Mouse (Mus musculus): Measurements from ENCODE around the gene Prkca. TPM values are rescaled to one million over a fixed set of nuclear protein-coding genes. Genes with fewer than 3 reads are reported as not detected.

Gene Prkca
- polyA plus RNA-seq, 1 experiment from 2014 or later, result 19.8 TPM

- no peak for ATAC-seq (replicated peaks; ENCODE audit: low FRiP score, low TSS enrichment, low read depth)
- H3K4me2 ChIP-seq (ENCODE audit: low read length), result no peak overlapping the region
- no peak for DNase-seq (ENCODE audit: low spot score)
- H3K4me3 ChIP-seq (ENCODE audit: low read depth, low read length), result no peak overlapping the region
- H3K4me1 ChIP-seq (replicated peaks; ENCODE audit: control insufficient read depth, insufficient read depth, low read length), result peaks cover 26% of the 10 kb centered on the region
- no peak overlapping the region for H3K9ac ChIP-seq (ENCODE audit: low read length)
- H3K27me3 ChIP-seq (replicated peaks; ENCODE audit: control insufficient read depth, insufficient read depth, low read length), result no peaks in the 10 kb centered on the region
- H3K27ac ChIP-seq (ENCODE audit: low read depth), result no peak overlapping the region
- no peaks in the 10 kb centered on the region for H3K9me3 ChIP-seq (ENCODE audit: control insufficient read depth, low read length)
- no peaks in the 10 kb centered on the region for H3K36me3 ChIP-seq (ENCODE audit: control insufficient read depth, insufficient read depth, low read length)
- whole genome bisulfite sequencing, result 78% methylated on average over 5 of the region's 5 CpGs
Measured at GRCm38 (mm10) chr11:108312516-108312915, 31.2 kb downstream of the Prkca start.

DNA sequence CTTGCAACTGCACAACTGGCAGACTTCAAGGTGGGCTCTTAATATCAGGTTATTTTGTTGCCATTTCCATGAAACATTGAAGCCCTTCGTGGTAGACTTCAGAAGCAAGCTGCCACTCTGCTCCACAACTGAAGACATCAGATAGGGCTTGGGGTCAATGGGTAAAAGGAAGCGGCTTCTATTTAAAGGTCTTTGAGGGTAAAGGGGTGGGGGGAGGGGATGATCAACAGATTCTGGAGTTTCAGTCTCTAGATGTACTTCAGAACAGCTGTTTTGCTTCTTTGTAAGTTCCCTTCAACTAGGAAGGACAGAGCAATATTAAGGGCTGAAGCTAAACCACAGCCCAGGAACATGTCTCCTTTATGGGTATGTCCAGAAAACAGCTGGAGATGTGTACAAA lies 31.8 kb downstream of the Prkca start:
- WGBS, result 74% methylated on average over 2 of the region's 2 CpGs
- DNase-seq (ENCODE audit: low spot score) (no peak), ATAC-seq (replicated peaks; ENCODE audit: low FRiP score, low TSS enrichment, low read depth) (no peak)
- Histone ChIP-seq H3K36me3 (ENCODE audit: control insufficient read depth, insufficient read depth, low read length) (no peaks in the 10 kb centered on the region), H3K27ac (ENCODE audit: low read depth) (no peak overlapping the region), H3K27me3 (replicated peaks; ENCODE audit: control insufficient read depth, insufficient read depth, low read length) (no peaks in the 10 kb centered on the region), H3K9me3 (ENCODE audit: control insufficient read depth, low read length) (no peaks in the 10 kb centered on the region), H3K4me1 (replicated peaks; ENCODE audit: control insufficient read depth, insufficient read depth, low read length) (peaks cover 32% of the 10 kb centered on the region), H3K9ac (ENCODE audit: low read length) (no peak overlapping the region), H3K4me3 (ENCODE audit: low read depth, low read length) (no peak overlapping the region), H3K4me2 (ENCODE audit: low read length) (no peak overlapping the region)

GRCm38 (mm10) chr11:108309791-108310190 lies 33.9 kb downstream of the Prkca start:
- no peak overlapping the region for H3K27ac ChIP-seq (ENCODE audit: low read depth)
- 66% methylated on average over 5 of the region's 5 CpGs for WGBS
- no peaks in the 10 kb centered on the region for H3K36me3 ChIP-seq (ENCODE audit: control insufficient read depth, insufficient read depth, low read length)
- H3K9ac ChIP-seq (ENCODE audit: low read length), result no peak overlapping the region
- no peaks in the 10 kb centered on the region for H3K9me3 ChIP-seq (ENCODE audit: control insufficient read depth, low read length)
- DNase-seq (ENCODE audit: low spot score) (no peak), ATAC-seq (replicated peaks; ENCODE audit: low FRiP score, low TSS enrichment, low read depth) (peak; percentile 82)
- H3K27me3 ChIP-seq (replicated peaks; ENCODE audit: control insufficient read depth, insufficient read depth, low read length), result no peaks in the 10 kb centered on the region
- H3K4me1 ChIP-seq (replicated peaks; ENCODE audit: control insufficient read depth, insufficient read depth, low read length), result peaks cover 33% of the 10 kb centered on the region
- no peak overlapping the region for H3K4me2 ChIP-seq (ENCODE audit: low read length)
- H3K4me3 ChIP-seq (ENCODE audit: low read depth, low read length), result no peak overlapping the region

DNA sequence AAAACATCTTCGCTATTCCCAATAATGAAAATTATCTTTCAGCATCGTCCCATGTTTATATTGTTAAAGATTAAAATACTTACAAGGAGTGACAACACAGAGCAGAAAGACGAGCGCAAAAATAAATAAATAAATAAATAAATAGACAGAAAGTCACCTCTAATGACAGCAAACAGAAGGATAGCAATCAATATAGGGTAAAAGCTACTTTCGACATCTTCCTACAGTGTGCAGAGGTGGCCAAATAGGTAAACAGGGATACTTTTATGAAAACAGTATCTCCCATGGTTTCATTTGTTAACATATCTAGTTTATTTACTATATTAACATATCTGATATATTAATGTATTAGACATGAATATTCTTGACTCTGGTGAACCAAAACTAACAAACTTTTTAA lies 35.5 kb downstream of the Prkca start:
- ATAC-seq (replicated peaks; ENCODE audit: low FRiP score, low TSS enrichment, low read depth), result no peak
- Histone ChIP-seq H3K9me3 (ENCODE audit: control insufficient read depth, low read length) (no peaks in the 10 kb centered on the region), H3K9ac (ENCODE audit: low read length) (no peak overlapping the region), H3K27ac (ENCODE audit: low read depth) (no peak overlapping the region), H3K4me2 (ENCODE audit: low read length) (no peak overlapping the region), H3K27me3 (replicated peaks; ENCODE audit: control insufficient read depth, insufficient read depth, low read length) (no peaks in the 10 kb centered on the region), H3K4me3 (ENCODE audit: low read depth, low read length) (no peak overlapping the region), H3K36me3 (ENCODE audit: control insufficient read depth, insufficient read depth, low read length) (no peaks in the 10 kb centered on the region), H3K4me1 (replicated peaks; ENCODE audit: control insufficient read depth, insufficient read depth, low read length) (peaks cover 28% of the 10 kb centered on the region)
- no peak for DNase-seq (ENCODE audit: low spot score)
- 93% methylated on average over 5 of the region's 5 CpGs for WGBS

- Histone ChIP-seq H3K27me3 (replicated peaks; ENCODE audit: control insufficient read depth, insufficient read depth, low read length) (no peaks in the 10 kb centered on the region), H3K27ac (ENCODE audit: low read depth) (no peak overlapping the region; the same call in 1 of the 2 replicates), H3K4me3 (ENCODE audit: low read depth, low read length) (no peak overlapping the region), H3K4me2 (ENCODE audit: low read length) (no peak overlapping the region), H3K4me1 (replicated peaks; ENCODE audit: control insufficient read depth, insufficient read depth, low read length) (peaks cover 21% of the 10 kb centered on the region), H3K36me3 (ENCODE audit: control insufficient read depth, insufficient read depth, low read length) (no peaks in the 10 kb centered on the region), H3K9me3 (ENCODE audit: control insufficient read depth, low read length) (no peaks in the 10 kb centered on the region), H3K9ac (ENCODE audit: low read length) (no peak overlapping the region)
- WGBS, result 46% methylated on average over 7 of the region's 7 CpGs
- DNase-seq (ENCODE audit: low spot score), result peak; percentile 65
- ATAC-seq (replicated peaks; ENCODE audit: low FRiP score, low TSS enrichment, low read depth), result 0 out of 2 replicates have a peak, but pooled peaks have one; percentile 13
Measured at GRCm38 (mm10) chr11:108307258-108307657, 36.5 kb downstream of the Prkca start.

DNA sequence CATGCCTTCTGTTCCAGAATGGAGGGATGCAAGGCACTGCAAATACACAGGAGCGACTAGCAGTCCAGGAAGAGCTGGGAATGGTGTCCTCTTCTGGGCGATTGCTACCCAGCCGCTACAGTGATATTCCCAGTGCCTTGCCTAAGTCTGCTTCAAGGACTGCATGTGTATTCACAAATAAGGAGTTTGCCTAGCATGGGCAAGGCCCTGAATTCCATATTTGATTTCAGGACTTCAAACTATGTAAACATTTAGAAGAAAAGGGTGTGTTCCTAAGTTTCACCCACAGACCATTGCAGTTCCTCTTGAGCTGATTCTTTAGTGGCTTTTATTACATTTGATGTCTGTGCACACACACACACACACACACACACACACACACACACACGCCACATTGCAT lies 39.9 kb downstream of the Prkca start:
- H3K36me3 ChIP-seq (ENCODE audit: control insufficient read depth, insufficient read depth, low read length), result no peaks in the 10 kb centered on the region
- no peak overlapping the region for H3K27ac ChIP-seq (ENCODE audit: low read depth)
- ATAC-seq (replicated peaks; ENCODE audit: low FRiP score, low TSS enrichment, low read depth), result no peak
- WGBS, result 87% methylated on average over 4 of the region's 4 CpGs
- H3K4me2 ChIP-seq (ENCODE audit: low read length), result no peak overlapping the region
- no peaks in the 10 kb centered on the region for H3K9me3 ChIP-seq (ENCODE audit: control insufficient read depth, low read length)
- no peak overlapping the region for H3K9ac ChIP-seq (ENCODE audit: low read length)
- no peaks in the 10 kb centered on the region for H3K27me3 ChIP-seq (replicated peaks; ENCODE audit: control insufficient read depth, insufficient read depth, low read length)
- DNase-seq (ENCODE audit: low spot score), result no peak
- peaks cover 21% of the 10 kb centered on the region for H3K4me1 ChIP-seq (replicated peaks; ENCODE audit: control insufficient read depth, insufficient read depth, low read length)
- no peak overlapping the region for H3K4me3 ChIP-seq (ENCODE audit: low read depth, low read length)

DNA sequence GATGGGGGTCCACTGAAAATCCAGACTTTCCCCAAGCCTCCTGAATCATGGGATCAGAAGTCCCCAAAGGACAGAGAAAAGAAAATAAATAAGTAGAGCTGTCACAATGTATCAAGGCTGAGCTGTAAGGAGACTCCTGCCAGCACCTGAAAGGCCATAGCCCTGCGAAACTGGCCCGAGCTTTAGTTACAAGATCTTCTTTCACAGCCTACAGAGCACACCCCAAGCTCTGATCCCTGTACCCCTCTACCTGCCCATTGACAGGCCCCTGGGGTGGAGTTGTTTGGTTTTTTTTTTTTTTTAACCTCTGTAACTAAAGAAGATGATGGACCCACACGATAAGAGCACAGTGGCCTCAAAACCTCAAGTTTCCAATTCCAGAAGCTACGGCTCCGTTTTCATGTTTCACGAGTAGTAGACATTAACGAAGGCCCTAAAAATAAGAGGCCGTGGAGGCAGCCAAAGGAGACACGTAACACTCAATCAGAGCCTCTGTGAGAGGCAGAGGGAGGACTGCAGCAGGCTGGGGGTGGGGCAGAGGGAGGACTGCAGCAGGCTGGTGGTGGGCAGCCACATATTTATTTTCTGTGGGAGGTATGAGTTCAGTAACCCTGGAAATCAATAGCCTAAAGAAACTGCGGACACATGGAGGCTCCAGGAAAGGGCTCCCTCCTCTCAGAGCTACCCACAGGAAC lies 41.8 kb downstream of the Prkca start:
- H3K9ac ChIP-seq (ENCODE audit: low read length), result no peak overlapping the region
- no peaks in the 10 kb centered on the region for H3K9me3 ChIP-seq (ENCODE audit: control insufficient read depth, low read length)
- DNase-seq (ENCODE audit: low spot score) (no peak), ATAC-seq (replicated peaks; ENCODE audit: low FRiP score, low TSS enrichment, low read depth) (no peak)
- peaks cover 14% of the 10 kb centered on the region for H3K4me1 ChIP-seq (replicated peaks; ENCODE audit: control insufficient read depth, insufficient read depth, low read length)
- H3K4me3 ChIP-seq (ENCODE audit: low read depth, low read length), result no peak overlapping the region
- H3K36me3 ChIP-seq (ENCODE audit: control insufficient read depth, insufficient read depth, low read length), result no peaks in the 10 kb centered on the region
- H3K27me3 ChIP-seq (replicated peaks; ENCODE audit: control insufficient read depth, insufficient read depth, low read length), result no peaks in the 10 kb centered on the region
- H3K27ac ChIP-seq (ENCODE audit: low read depth), result no peak overlapping the region
- WGBS, result 75% methylated on average over 10 of the region's 10 CpGs
- no peak overlapping the region for H3K4me2 ChIP-seq (ENCODE audit: low read length)

- 81% methylated on average over 6 of the region's 6 CpGs for whole genome bisulfite sequencing
- no peak for ATAC-seq (replicated peaks; ENCODE audit: low FRiP score, low TSS enrichment, low read depth)
Measured at GRCm38 (mm10) chr11:108301036-108301435, 42.7 kb downstream of the Prkca start.

DNA sequence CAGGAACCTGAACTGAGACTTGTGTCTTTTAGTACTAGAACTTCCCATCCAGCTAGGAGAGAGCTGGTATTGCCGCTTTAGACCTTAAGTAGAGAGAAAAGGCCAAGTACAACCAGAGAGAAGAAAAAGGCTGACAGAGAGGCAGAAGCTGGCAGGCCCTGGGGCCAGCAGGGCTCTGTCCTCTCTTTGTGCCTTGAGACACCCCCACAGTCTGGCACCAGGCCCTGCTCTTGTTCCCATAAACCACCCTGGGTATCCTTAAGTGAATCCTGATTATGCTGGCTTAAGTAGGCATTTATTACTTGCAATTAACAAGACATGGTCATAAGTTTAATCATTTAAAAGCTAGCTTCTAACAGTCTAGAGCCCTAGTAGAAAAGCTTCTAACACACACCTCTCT lies 43.3 kb downstream of the Prkca start:
- H3K27me3 ChIP-seq (replicated peaks; ENCODE audit: control insufficient read depth, insufficient read depth, low read length), result no peaks in the 10 kb centered on the region
- ATAC-seq (replicated peaks; ENCODE audit: low FRiP score, low TSS enrichment, low read depth), result no peak
- WGBS, result 100% methylated on average over 1 of the region's 1 CpGs
- no peaks in the 10 kb centered on the region for H3K36me3 ChIP-seq (ENCODE audit: control insufficient read depth, insufficient read depth, low read length)
- H3K4me3 ChIP-seq (ENCODE audit: low read depth, low read length), result no peak overlapping the region
- no peaks in the 10 kb centered on the region for H3K9me3 ChIP-seq (ENCODE audit: control insufficient read depth, low read length)
- H3K4me2 ChIP-seq (ENCODE audit: low read length), result no peak overlapping the region
- no peak overlapping the region for H3K9ac ChIP-seq (ENCODE audit: low read length)
- H3K27ac ChIP-seq (ENCODE audit: low read depth), result no peak overlapping the region
- no peak for DNase-seq (ENCODE audit: low spot score)
- H3K4me1 ChIP-seq (replicated peaks; ENCODE audit: control insufficient read depth, insufficient read depth, low read length), result peaks cover 12% of the 10 kb centered on the region

More at GRCm38 (mm10) chr11:108301036-108301435, 42.7 kb downstream of the Prkca start:
- no peak for DNase-seq (ENCODE audit: low spot score)
- Histone ChIP-seq H3K9ac (ENCODE audit: low read length) (no peak overlapping the region), H3K9me3 (ENCODE audit: control insufficient read depth, low read length) (no peaks in the 10 kb centered on the region), H3K4me3 (ENCODE audit: low read depth, low read length) (no peak overlapping the region), H3K27ac (ENCODE audit: low read depth) (no peak overlapping the region), H3K36me3 (ENCODE audit: control insufficient read depth, insufficient read depth, low read length) (no peaks in the 10 kb centered on the region), H3K4me1 (replicated peaks; ENCODE audit: control insufficient read depth, insufficient read depth, low read length) (peaks cover 12% of the 10 kb centered on the region), H3K4me2 (ENCODE audit: low read length) (no peak overlapping the region), H3K27me3 (replicated peaks; ENCODE audit: control insufficient read depth, insufficient read depth, low read length) (no peaks in the 10 kb centered on the region)
